Mouse (Mus musculus): ENCODE results near the gene Nr1h2.

Nr1h2 gene

GRCm38 (mm10) chr7:44549621-44550408 is 3.9 kb downstream of the Nr1h2 start:
- peak; percentile 45 for DNase-seq (ENCODE audit: low spot score)

DNA sequence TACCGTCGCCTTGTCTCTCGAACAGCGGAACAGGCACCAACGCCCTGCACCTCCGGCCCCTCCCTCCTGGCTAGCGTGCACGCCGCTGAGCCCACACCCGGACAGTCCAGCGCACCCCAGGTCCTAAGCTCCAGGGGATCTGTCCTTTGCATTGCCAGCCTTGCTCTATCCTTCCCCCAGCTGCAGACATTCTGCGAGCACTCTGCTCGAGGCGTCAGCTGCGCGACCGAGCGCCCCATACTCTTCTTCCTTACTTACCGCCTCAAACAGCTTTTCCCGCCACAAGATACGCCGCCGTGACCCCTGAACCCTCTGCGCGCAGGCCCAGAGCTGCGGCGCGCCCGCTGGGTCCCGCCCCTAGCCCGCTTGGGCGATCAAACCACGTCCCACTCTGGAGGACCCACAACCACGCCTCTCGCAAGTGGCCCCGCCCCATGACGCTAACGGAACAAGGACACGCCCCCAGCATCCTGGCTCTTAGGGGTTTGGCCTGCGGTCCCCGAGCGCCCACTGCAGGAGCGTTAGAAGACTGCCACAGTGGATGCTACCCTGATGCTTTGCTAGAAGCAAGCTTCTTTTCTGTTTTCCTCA is 5.2 kb downstream of the Nr1h2 start, which contains the start of gene Pold1:
Pold1 (minus strand) TSS at position 353 of the 591 bp plus-strand sequence.
- peak; percentile 100 for DNase-seq (ENCODE audit: low spot score)

DNA sequence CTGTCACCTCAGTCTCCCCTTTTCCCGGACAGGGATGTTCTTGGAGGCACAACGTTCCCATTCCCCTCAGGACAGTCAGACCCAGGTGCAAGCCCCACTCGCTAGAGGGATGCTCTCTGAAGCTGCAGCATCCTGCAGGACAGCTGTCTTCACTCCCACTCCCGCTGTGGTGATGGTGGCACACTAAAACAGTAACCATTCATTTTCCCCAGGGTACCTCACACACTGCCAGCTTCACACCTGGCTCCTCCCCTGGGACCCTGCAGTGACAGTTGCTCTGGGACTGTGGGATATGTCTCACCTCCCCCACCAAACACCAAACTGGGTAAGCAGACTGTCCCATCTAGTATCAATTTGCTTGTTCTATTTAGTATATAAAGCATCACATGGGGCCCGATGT is 6.0 kb downstream of the Nr1h2 start:
- no peak for DNase-seq (ENCODE audit: low spot score)

- DNase-seq (ENCODE audit: low spot score): no peak
Observed at GRCm38 (mm10) chr7:44547041-44547440, 6.7 kb downstream of the Nr1h2 start.

- no peak for DNase-seq (ENCODE audit: low spot score)
Observed at GRCm38 (mm10) chr7:44546274-44546673, 7.5 kb downstream of the Nr1h2 start.

DNA sequence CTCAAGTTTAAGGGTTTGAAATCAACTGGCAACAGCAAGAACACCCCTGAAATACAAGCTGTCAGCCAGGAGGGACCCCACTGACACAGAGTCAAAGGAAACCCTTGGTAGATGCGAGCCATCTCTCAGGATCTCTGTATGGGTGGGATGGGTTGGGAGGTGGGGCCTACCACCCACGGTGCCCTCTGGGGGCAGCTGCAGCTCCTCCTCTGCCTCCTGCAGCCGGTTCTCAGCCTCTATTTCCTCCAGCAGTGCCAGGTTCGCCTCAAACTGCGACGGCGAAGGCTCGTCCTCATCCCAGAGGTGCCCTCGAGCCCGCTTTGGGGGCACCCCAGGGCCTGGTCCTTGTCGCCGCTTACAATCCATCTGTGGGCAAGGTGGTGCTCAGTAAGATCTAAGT is 10.7 kb downstream of the Nr1h2 start:
- no peak for DNase-seq (ENCODE audit: low spot score)

GRCm38 (mm10) chr7:44542555-44542954 is 11.2 kb downstream of the Nr1h2 start:
- DNase-seq (ENCODE audit: low spot score): no peak

DNA sequence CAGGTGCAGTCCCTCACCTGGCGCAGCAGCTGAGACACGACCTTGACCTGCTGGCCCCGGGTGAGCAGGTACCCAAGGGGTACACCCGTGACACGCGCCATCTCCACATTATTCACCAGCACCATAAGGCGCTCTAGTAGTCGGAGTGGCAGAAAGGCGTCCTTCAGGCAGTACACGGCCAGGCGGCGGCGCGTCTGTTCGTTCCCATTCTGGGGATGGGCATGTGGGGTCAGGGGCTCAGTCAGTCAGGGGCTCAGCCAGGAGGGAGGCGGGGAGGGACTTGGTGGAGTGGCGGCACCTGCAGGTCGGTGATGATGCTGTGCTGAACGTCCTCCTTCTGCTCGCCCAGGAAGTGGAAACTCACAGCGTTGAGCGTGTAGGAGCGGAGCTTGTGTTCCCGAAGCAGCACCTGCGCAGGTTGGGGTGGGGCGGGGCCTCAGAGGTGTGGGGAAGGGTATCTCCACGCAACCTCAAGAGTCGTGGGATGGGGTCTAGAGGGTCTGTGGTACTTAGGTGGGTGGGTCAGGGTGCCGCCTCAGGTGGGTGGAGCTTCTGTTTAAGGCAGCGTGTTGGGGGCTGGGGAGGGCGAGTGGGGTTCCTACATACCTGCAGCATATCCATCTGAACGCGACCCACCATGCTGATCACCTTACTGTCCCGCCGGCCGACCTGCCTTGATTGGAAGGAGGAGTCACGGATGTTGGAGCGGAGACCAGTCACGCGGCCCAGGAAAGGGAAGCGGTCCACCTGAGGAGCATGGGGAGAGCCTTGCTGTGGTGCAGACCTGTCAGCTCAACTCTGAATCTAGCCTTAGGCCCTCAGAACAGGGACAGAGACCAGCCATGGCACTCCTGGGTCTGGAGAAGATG is 14.8 kb downstream of the Nr1h2 start:
- peak; percentile 54 for DNase-seq (ENCODE audit: low spot score)

GRCm38 (mm10) chr7:44537496-44537895 is 16.3 kb downstream of the Nr1h2 start:
- peak; percentile 45 for DNase-seq (ENCODE audit: low spot score)

- DNase-seq (ENCODE audit: low spot score): no peak
Observed at GRCm38 (mm10) chr7:44537009-44537408, 16.7 kb downstream of the Nr1h2 start.

GRCm38 (mm10) chr7:44536590-44536968 is 17.2 kb downstream of the Nr1h2 start:
- DNase-seq (ENCODE audit: low spot score): peak; percentile 47

- no peak for DNase-seq (ENCODE audit: low spot score)
Observed at GRCm38 (mm10) chr7:44535657-44536589, 17.8 kb downstream of the Nr1h2 start.

GRCm38 (mm10) chr7:44534656-44535441 is 18.9 kb downstream of the Nr1h2 start:
- DNase-seq (ENCODE audit: low spot score): no peak

DNA sequence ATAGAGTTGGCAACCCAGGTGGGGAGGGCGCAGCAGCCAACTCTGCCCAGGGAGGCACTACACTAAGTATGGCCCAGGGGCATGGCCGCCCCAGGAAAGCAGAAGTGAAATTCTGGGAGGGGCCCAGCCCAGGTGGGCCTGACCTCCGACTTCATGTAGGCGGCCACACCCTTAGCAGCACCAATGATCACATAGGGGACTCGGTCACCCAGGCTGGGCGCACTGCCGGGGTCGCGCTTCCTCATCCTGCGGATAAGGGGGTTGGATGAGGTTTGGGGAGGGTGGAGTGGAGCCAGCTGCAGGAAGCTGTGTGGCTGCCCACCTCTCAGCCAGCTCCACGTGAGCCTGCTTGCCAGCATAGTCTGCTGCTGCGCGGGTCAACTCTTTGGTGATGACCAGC is 19.5 kb downstream of the Nr1h2 start:
- no peak for DNase-seq (ENCODE audit: low spot score)

GRCm38 (mm10) chr7:44533746-44534045 is 20.1 kb downstream of the Nr1h2 start:
- DNase-seq (ENCODE audit: low spot score): no peak

DNA sequence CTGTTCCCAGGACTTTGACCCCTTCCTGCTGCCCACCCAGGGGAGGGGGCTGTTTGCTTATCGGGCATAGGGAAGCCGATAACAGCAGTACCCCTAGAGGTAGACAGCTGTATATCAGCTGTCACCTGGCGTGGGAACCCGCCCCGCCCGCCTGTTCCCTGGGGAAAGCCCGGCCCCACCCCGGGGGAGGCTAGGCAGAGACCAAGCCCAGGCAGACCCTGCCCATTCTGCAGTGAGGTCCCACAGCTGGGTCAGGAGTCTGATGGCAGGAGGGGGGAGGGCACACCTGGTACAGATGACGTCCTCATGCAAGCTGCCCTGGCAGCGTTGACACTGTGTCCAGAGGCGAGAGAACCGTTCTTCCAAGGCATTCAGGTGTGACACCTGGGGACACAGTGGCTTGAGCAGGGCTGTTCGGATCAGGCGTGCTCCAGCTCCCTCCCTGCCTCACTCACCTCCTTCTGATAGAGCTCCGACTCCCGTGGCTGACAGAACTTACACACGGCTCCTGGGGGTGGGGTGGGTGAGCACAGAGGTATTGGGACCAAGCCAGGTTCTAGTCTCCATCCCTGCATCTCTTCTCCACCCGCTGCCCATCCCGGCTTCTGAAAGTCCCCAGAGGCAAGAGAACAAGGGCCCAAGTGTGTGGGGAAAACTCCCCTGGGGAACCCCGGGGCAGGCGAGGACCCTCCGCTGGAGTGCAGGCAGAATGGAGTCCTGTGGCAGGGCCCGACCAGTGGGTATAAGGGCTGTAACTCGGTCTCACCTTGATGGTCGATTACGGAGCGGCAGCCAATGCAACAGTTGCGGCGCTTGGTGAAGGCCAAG is 20.6 kb downstream of the Nr1h2 start:
- no peak for DNase-seq (ENCODE audit: low spot score)

DNA sequence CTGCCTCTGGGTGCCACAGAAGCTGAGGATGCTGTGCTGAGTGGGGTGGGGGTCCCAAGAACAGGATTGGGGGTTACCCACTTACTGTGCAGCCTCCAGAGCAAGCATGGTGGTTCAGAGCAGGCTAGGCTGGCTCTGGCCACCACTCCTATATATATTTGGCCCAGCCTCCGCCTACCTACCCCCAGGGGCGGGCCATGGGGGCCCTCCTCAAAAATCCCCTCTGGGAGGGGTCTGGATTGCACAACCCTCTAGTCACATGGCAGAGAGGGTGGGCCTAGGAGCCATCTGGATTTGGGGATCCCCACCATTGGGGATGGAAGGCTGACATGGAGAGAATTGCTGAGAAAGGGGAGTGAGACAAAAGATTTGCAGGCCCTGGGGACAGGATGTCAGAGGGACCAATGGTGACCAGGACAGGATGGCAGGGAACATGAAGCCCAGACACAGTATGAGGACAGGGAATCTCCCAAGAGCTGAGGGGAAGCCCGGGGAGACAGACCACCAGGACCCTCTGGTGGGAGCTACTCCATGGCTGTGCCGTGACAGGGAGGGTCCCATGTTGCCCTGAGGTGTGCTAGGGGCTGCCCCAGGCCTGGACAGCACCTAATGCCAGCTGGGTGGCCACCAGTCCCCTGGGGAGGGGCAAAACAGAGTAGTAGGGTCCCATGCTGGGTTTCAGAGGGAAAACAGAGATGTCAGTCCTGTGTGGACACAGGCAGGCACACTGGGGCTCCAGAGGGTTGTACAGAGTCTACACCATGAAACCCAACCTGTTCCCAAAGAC is 21.6 kb downstream of the Nr1h2 start, which contains the start of gene Spib:
Spib (minus strand) TSS at position 126 of the 787 bp plus-strand sequence.
- no peak for DNase-seq (ENCODE audit: low spot score)

GRCm38 (mm10) chr7:44531207-44531606 is 22.5 kb downstream of the Nr1h2 start:
- no peak for DNase-seq (ENCODE audit: low spot score)

DNA sequence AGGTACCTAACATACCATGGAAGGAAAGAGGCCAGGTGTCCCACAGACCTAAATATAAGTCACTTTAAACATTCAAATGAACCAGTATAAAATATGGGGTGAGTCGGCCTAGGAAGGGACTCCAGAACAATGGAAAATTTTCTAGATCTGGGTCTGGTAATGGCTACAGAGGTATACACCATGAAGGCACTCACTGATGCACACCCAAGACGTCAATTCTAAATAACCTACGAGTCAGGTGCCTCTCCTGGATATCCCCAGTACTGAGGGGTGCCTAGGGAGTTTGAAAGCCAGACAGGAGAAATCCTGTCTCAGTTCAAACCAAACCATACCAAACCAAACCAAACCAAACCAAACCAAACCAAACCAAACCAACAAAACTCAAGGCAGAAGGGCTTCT is 23.2 kb downstream of the Nr1h2 start:
- DNase-seq (ENCODE audit: low spot score): no peak
